Mouse (Mus musculus): Measurements from ENCODE around the gene Gstm5. TPM values are rescaled to one million over a fixed set of nuclear protein-coding genes. Genes with fewer than 3 reads are reported as not detected.
A peak's percentile ranks its signal among the peaks of the same experiment; 100 is the strongest.

Gene Gstm5
- polyA plus RNA-seq, 1 experiment = 147 TPM

DNA sequence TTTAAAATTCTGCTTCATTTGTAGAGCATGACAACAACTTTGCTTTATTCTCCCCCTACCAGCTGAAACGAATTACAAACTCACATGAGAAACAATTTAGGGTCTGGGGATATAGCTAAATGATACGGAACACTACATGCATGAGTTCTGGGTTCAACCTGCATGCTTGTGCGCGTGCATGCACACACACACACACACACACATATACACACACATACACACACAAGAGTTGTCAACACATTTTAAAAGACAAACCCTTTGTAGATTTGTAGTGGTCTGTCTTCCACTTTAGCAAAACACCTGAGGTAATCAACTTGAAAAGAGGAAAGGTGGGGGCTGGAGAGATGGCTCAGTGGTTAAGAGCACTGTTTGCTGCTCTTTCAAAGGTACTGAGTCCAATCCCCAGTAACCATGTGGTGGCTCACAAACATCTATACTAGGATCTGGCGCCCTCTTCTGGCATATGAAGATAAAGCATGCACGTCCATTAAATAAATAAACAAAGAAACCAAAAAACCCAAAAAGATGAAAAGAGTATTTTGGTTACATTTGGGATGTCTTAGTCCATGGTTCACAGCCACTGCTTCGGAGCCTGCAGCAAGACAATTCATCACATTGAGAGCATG is 22.3 kb downstream of the Gstm5 start:
- DNase-seq (ENCODE audit: low read depth) = peak; percentile 81

DNA sequence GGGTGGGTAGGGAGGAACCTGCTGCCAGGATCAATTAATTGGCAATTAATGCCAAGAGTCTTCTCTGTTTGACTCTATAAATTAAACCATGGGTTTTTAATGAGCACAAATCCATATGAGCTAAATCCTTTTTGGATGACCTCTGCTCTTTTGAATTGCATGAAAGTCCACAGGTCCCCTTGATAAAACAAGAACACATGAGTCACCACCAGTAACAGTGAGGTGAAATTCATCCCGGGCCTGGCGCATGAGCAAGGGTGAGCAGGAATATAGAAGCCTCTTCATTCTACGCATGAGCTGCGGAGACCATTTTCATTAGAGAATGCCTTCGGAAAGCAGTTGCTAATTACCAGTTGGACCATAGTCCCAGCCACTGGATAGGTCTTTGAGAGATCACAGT is 24.7 kb downstream of the Gstm5 start:
- TF ChIP-seq CTCF (IDR thresholded peaks at IDR 0.05; ENCODE audit: borderline replicate concordance, extremely low read depth, insufficient read depth, insufficient read length) (no peak), POLR2A (IDR thresholded peaks at IDR 0.05; ENCODE audit: borderline replicate concordance, extremely low read depth, insufficient read depth, insufficient read length, poor library complexity, severe bottlenecking) (no peak)
- DNase-seq (ENCODE audit: low read depth) = no peak

More for the DNA sequence above, 22.3 kb downstream of the Gstm5 start:
- TF ChIP-seq POLR2A (IDR thresholded peaks at IDR 0.05; ENCODE audit: borderline replicate concordance, extremely low read depth, insufficient read depth, insufficient read length, poor library complexity, severe bottlenecking) = no peak
- peak; percentile 56; the same call in 1 of the 2 replicates for TF ChIP-seq CTCF (IDR thresholded peaks at IDR 0.05; ENCODE audit: borderline replicate concordance, extremely low read depth, insufficient read depth, insufficient read length)

DNA sequence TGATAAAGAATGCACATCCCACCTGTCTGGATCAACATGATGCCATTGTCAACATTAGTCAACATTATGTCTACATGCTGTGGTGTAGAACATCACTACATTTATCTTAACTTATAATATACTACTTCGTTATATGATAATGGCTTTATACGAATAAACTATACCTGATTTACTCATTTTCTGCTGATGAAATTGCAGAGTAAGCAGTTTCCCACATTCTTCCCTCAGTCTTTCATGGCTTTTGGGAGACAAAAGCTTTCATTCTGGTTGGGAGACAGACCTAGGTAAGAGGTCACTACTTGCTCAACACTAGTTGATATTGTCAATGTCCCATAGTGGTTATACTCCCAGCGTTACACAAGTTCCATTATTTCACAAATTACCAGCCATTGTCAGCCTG is 29.7 kb downstream of the Gstm5 start:
- DNase-seq (ENCODE audit: low read depth) = no peak
- TF ChIP-seq POLR2A (IDR thresholded peaks at IDR 0.05; ENCODE audit: borderline replicate concordance, extremely low read depth, insufficient read depth, insufficient read length, poor library complexity, severe bottlenecking) = no peak
- TF ChIP-seq CTCF (IDR thresholded peaks at IDR 0.05; ENCODE audit: borderline replicate concordance, extremely low read depth, insufficient read depth, insufficient read length) = no peak

DNA sequence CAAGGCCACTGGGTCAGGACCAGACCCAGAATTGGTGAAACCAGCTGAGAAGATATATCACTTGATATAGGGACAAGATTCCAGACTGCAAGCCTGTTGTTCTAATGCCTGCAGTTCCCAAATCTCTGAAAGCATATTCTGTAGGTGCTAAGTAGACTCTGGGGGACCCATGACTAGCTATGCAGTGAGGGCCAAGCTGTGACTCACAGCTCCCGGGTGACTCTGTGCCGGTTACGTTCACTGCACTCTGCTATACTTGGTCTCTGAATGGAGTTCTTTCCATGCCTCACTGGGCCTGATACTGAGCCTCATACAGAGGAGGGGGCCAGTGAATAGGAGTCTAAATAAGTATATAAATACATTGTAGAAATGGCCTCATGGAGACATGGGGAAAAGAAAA is 32.2 kb downstream of the Gstm5 start:
- DNase-seq (ENCODE audit: low read depth) = no peak
- no peak for TF ChIP-seq CTCF (IDR thresholded peaks at IDR 0.05; ENCODE audit: borderline replicate concordance, extremely low read depth, insufficient read depth, insufficient read length)
- no peak for TF ChIP-seq POLR2A (IDR thresholded peaks at IDR 0.05; ENCODE audit: borderline replicate concordance, extremely low read depth, insufficient read depth, insufficient read length, poor library complexity, severe bottlenecking)

DNA sequence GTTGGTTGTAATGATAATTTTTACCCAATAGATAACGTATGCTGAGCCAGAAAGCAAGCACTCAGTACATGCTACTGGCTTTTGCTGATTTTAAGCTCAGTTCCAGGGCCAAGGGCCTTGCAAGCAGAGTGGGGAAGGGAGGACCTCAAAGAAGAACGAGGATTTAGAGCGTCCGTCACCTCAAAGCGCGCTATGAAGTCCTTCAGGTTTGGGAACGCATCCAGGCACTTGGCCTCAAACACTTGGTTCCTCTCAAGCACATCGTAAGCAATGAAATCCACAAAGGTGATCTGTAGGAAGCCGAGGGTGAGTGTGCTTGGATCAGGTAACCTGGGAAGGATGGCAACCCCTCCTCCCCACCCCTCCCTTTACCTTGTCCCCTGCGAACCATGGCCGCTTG is 33.1 kb downstream of the Gstm5 start:
- DNase-seq (ENCODE audit: low read depth) = no peak
- TF ChIP-seq POLR2A (IDR thresholded peaks at IDR 0.05; ENCODE audit: borderline replicate concordance, extremely low read depth, insufficient read depth, insufficient read length, poor library complexity, severe bottlenecking) (no peak), CTCF (IDR thresholded peaks at IDR 0.05; ENCODE audit: borderline replicate concordance, extremely low read depth, insufficient read depth, insufficient read length) (no peak)

DNA sequence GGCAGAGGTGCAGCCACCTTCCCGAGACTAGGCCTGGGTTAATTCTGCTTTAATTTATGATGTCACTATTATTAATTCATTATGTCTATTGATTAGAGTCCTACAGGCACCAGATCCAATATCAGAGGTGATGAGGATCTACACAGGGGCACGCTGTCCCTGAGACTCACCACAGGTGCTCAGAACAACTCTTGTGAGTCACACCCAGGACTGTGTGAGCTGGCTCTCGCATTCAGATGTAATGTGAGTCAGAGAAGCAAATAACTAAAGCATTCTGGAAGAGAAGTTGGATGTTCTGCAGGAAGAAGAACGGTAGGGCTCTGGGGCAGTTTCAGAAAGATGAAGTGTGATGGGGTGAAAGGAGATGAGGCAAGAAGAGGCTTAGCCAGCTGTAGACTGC is 33.6 kb downstream of the Gstm5 start:
- TF ChIP-seq CTCF (IDR thresholded peaks at IDR 0.05; ENCODE audit: borderline replicate concordance, extremely low read depth, insufficient read depth, insufficient read length) = no peak
- no peak for TF ChIP-seq POLR2A (IDR thresholded peaks at IDR 0.05; ENCODE audit: borderline replicate concordance, extremely low read depth, insufficient read depth, insufficient read length, poor library complexity, severe bottlenecking)
- DNase-seq (ENCODE audit: low read depth) = no peak

DNA sequence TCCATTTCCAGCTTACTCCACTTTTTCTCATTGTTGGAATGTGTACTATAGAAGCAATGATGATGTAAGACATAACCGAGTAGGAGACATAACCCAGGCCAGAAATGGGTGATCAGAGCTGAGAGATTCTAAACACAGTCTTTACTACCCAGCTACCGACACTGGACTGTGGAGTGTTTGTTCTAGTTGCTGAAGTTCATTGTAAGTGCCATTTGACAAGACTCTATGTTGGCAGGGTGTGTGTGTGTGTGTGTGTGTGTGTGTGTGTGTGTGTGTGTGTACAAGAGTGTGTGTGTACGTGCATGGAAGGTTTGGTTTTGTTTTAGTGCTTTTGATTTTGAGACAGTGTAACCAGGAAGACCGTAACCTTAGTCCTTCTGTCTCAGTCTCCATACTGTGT is 34.1 kb downstream of the Gstm5 start:
- TF ChIP-seq POLR2A (IDR thresholded peaks at IDR 0.05; ENCODE audit: borderline replicate concordance, extremely low read depth, insufficient read depth, insufficient read length, poor library complexity, severe bottlenecking) = no peak
- no peak for TF ChIP-seq CTCF (IDR thresholded peaks at IDR 0.05; ENCODE audit: borderline replicate concordance, extremely low read depth, insufficient read depth, insufficient read length)
- no peak for DNase-seq (ENCODE audit: low read depth)

DNA sequence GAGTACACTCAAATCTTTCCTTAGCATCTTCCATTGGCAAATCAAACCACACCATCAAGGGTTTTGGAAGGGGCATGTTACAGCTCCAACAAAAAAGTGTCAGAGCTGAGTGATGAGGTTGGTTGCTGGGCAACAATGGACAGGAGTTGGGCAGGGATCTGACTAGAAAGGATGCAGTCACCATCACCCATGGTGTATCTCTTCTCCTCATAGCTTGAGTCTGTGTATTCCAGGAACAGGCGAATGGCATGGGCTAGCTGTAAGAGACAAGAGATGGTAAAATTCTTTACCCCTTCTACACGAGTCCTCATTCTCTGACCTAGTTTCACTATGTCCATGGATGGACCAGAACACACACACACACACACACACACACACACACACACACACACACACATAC is 35.5 kb downstream of the Gstm5 start:
- DNase-seq (ENCODE audit: low read depth) = no peak
- TF ChIP-seq POLR2A (IDR thresholded peaks at IDR 0.05; ENCODE audit: borderline replicate concordance, extremely low read depth, insufficient read depth, insufficient read length, poor library complexity, severe bottlenecking) (no peak), CTCF (IDR thresholded peaks at IDR 0.05; ENCODE audit: borderline replicate concordance, extremely low read depth, insufficient read depth, insufficient read length) (no peak)

DNA sequence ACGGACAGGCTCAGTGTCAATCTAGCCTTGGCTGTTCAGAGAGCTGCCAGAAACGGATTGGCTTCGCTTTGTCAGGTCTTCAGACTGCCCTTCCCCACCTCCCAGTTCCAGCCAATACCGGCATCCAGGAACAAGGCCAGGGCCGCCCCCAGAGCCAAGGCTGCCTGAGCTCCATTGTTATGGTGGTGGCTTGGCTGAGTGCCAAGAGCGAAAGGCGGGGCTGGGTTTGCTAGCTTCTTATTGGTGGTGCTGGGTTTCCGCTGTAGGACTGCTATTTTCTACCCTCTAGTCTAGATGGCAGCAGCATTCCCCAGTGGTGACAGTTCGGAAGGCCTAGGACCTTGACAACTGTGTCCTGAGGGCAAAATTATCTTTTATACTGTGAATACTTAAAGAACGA is 36.0 kb downstream of the Gstm5 start, which contains the start of gene Gstm7:
Gene Gstm7, minus strand, starts transcription at position 148 of the 400 bp plus-strand sequence.
- TF ChIP-seq CTCF (IDR thresholded peaks at IDR 0.05; ENCODE audit: borderline replicate concordance, extremely low read depth, insufficient read depth, insufficient read length) (peak; percentile 27; the same call in 1 of the 2 replicates), POLR2A (IDR thresholded peaks at IDR 0.05; ENCODE audit: borderline replicate concordance, extremely low read depth, insufficient read depth, insufficient read length, poor library complexity, severe bottlenecking) (no peak)
- DNase-seq (ENCODE audit: low read depth) = peak; percentile 99

DNA sequence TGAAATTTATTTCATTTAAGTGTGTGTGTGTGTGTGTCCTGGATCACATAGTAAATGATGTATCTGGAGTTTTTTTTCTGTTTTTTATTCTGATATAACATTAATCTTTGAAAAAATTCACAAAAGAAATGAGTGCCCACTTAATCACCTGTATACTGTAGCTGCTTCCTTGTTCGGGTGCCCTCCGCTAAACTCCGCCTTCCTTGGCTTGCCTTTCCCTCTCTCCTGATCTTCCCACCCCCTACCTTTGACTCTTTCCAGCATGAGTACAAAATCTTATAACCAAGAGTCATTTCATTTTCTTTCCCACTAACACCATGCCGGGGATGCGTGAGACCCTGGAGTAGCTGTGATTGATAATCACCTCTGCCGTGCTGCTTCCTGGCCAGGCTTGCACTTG is 36.5 kb downstream of the Gstm5 start:
- DNase-seq (ENCODE audit: low read depth) = peak; percentile 31
- TF ChIP-seq POLR2A (IDR thresholded peaks at IDR 0.05; ENCODE audit: borderline replicate concordance, extremely low read depth, insufficient read depth, insufficient read length, poor library complexity, severe bottlenecking) (no peak), CTCF (IDR thresholded peaks at IDR 0.05; ENCODE audit: borderline replicate concordance, extremely low read depth, insufficient read depth, insufficient read length) (no peak)

DNA sequence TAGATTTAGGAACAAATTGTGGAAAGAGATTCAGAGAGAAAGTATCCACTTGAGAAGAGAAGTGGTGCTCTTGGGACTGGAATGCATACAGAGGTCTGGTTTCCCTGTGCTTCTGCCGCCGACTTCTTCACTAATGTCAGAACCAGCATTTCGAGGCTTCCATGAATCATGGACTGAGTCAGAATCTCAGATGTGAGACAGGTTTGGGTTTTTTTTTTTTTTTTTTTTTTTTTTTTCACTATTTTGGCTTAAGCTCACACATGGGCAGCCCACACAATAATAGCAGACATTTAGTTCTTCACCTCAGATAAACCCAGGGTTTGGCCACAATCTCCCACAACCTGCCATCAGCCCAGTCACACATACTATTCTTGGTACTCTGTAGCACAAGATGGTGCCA is 39.6 kb downstream of the Gstm5 start:
- no peak for TF ChIP-seq POLR2A (IDR thresholded peaks at IDR 0.05; ENCODE audit: borderline replicate concordance, extremely low read depth, insufficient read depth, insufficient read length, poor library complexity, severe bottlenecking)
- TF ChIP-seq CTCF (IDR thresholded peaks at IDR 0.05; ENCODE audit: borderline replicate concordance, extremely low read depth, insufficient read depth, insufficient read length) = no peak
- DNase-seq (ENCODE audit: low read depth) = no peak

DNA sequence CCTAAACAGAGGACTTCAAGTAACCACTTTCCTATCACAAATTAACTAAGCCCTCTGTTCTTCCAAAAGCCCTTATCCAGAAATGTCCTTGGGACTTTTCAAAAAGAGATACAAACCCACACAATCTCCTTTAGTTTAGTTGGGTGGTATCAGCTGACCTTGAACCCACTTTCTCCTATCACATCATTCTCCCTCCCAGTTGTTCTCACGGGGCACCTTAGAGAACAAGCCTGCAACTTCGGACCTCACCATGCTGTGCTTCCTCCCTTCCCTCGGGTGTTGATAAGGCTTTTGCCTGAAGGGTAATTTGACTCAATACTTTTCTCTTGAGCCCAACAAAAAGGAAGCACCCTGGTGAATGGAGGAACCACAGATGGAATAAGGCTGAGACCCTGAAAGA is 40.3 kb downstream of the Gstm5 start:
- TF ChIP-seq POLR2A (IDR thresholded peaks at IDR 0.05; ENCODE audit: borderline replicate concordance, extremely low read depth, insufficient read depth, insufficient read length, poor library complexity, severe bottlenecking) (no peak), CTCF (IDR thresholded peaks at IDR 0.05; ENCODE audit: borderline replicate concordance, extremely low read depth, insufficient read depth, insufficient read length) (no peak)
- DNase-seq (ENCODE audit: low read depth) = no peak
